Mouse (Mus musculus) intestine, embryonic 15.5 days (tissue): ENCODE data around the gene Tmem45a. TPM values are rescaled to one million over a fixed set of nuclear protein-coding genes. Genes with fewer than 3 reads are reported as not detected.
A peak's percentile ranks its signal among the peaks of the same experiment; 100 is the strongest.

Experiments
- ATAC-seq: fragments of 200-750 bp; cut with Nextera tagmentation; 2 replicates; pipeline ENCODE4 v1.8.0; 2017; ENCODE audit warnings: moderate TSS enrichment, moderate library complexity
- H3K27ac ChIP-seq: fragments of 300-500 bp; sonication (generic); 2 replicates; pipeline ENCODE4 v1.5.1; 2015; ENCODE audit warnings: mild to moderate bottlenecking, inconsistent platforms
- H3K27me3 ChIP-seq: fragments of 300-500 bp; sonication (generic); replicated peaks from 2 replicates; pipeline ENCODE4 v1.6.1; 2015; ENCODE audit warnings: inconsistent platforms
- H3K36me3 ChIP-seq: fragments of 300-500 bp; sonication (generic); 2 replicates; pipeline ENCODE4 v1.6.1; 2015; ENCODE audit warnings: inconsistent platforms
- H3K4me1 ChIP-seq: fragments of 300-500 bp; sonication (generic); replicated peaks from 2 replicates; pipeline ENCODE4 v1.6.1; 2015; ENCODE audit warnings: inconsistent platforms
- H3K4me2 ChIP-seq: fragments of 300-500 bp; sonication (generic); replicated peaks from 2 replicates; pipeline ENCODE4 v1.6.1; 2015; ENCODE audit warnings: mild to moderate bottlenecking, inconsistent platforms
- H3K4me3 ChIP-seq: fragments of 300-500 bp; sonication (generic); replicated peaks from 2 replicates; pipeline ENCODE4 v1.5.1; 2015; ENCODE audit warnings: inconsistent platforms
- H3K9ac ChIP-seq: fragments of 300-500 bp; sonication (generic); 2 replicates; pipeline ENCODE4 v1.6.1; 2015; ENCODE audit warnings: inconsistent platforms
- H3K9me3 ChIP-seq: fragments of 300-500 bp; sonication (generic); 2 replicates; pipeline ENCODE4 v1.6.1; 2016; ENCODE audit warnings: inconsistent platforms
- WGBS: fragments of 180-500 bp; shearing (Covaris S2); methylation state at CpG from one replicate; pipeline ENCODE4 v1.1.7; 2015; 5-methylcytosine and 5-hydroxymethylcytosine counted together
- polyA plus RNA-seq: library from polyadenylated mRNA; unstranded; fragments of >200 nt; fragmentation: Nextera tagmentation; extraction: Ambion mirVana; gene quantifications from 2 replicates; pipeline ENCODE4 v1.2.1, GENCODE M21; 2015

Gene Tmem45a
- polyA plus RNA-seq, 1 experiment from 2014 or later, result 31.6 TPM

DNA sequence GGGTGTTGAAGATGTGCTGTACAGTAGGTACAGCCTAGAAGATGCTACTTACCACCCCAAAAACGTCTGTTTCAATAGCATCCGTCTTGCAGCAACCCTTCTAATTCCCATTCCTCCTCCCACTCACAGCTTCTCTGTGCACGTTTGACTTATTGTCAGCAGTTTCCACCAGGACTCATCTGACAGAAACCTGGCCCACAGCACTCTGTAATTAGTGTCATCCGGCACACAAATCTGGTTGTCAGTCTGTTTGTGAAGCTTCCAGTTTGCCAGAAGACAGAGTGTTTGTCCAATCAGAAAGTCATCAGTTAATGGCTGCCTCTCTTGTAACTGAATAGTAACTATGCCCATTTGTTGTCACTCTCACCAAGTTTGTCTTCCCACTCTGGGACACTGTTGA is 18.4 kb downstream of the Tmem45a start:
- no peak for ATAC-seq
- no peak overlapping the region for H3K4me3 ChIP-seq
- H3K27ac ChIP-seq, result no peak overlapping the region
- H3K9me3 ChIP-seq, result no peaks in the 10 kb centered on the region
- no peaks in the 10 kb centered on the region for H3K27me3 ChIP-seq
- no peaks in the 10 kb centered on the region for H3K36me3 ChIP-seq
- H3K4me1 ChIP-seq, result no peaks in the 10 kb centered on the region
- H3K9ac ChIP-seq, result no peak overlapping the region
- 48% methylated on average over 4 of the region's 4 CpGs for WGBS
- no peak overlapping the region for H3K4me2 ChIP-seq

DNA sequence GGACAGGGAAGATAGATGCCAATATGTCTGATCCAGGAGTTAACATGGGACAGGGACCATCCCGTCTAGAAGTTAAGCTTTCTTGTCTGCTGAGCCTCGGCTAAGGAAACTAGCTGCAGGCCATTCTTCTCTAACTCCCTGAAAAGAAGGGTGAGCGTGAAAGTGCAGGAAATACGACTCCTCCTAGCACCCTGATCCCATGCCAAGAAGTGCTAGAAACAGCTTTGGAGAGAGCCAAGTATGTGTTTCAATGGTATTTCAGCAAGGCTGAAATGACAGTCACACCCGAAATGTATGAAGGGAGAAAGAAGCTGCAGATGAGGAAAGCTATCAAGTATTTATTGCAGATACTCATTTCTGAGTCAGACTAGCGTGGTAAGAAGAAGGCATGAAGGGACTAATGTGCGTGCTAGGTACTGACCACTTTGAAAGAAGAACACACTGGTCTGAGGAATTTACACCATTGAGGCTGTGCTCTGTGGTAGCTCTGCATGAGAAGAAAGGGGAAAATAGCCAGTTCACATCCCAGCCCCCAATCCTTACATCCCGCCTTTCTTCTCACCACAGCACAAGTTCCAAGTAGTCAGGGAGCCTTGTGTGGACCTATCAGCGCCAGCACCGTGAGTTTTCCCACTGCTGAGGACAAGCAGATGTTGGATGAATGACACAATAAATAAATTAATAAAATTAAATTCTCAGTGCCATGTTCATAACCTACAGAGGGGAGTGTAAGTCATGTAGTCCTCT is 33.0 kb downstream of the Tmem45a start:
- H3K9me3 ChIP-seq, result no peaks in the 10 kb centered on the region
- no peak overlapping the region for H3K9ac ChIP-seq
- no peaks in the 10 kb centered on the region for H3K4me1 ChIP-seq
- no peak overlapping the region for H3K4me2 ChIP-seq
- H3K36me3 ChIP-seq, result no peaks in the 10 kb centered on the region
- no peak overlapping the region for H3K4me3 ChIP-seq
- 54% methylated on average over 10 of the region's 10 CpGs for WGBS
- no peak for ATAC-seq
- no peaks in the 10 kb centered on the region for H3K27me3 ChIP-seq
- H3K27ac ChIP-seq, result no peak overlapping the region

DNA sequence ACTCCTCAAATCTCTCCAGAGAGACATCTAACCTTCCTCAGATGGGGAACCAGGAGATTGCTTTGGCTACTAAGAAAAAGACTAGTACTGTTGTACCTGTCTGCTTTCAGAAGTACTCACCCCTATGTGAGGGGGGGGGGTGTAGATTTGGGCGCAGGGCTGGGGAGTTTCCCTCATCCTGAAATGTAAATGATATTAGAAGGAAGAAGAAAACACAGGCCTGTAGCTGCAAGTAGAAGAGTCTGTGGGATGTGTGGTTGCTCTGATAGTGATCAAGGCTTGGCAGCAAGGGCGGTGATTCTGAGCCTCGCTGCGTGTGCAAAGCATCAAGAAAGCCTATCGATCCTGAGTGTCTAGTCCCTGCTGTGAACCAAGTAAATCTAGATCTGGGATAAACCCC is 43.0 kb downstream of the Tmem45a start:
- ATAC-seq, result no peak

DNA sequence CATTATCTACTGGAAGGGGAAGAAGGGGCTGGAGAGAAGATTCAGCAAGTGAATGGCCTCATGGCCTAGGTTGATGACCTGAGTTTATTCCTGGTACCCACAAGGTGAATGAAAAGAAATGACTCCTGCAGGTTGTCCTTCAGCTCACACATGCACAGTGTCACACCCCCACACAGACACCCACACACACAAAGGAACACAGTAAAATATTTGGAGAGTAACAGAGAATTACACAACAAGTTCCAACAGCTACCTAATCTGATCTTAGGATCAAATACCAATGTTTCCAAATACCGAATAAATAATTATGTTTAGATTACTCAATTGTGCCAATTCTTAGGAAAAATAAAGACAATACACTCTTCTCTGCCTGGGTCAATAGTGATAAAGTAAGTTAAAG is 52.7 kb downstream of the Tmem45a start:
- Histone ChIP-seq H3K9me3 (no peaks in the 10 kb centered on the region), H3K27me3 (no peaks in the 10 kb centered on the region), H3K9ac (no peak overlapping the region), H3K36me3 (no peaks in the 10 kb centered on the region), H3K4me1 (no peaks in the 10 kb centered on the region), H3K27ac (no peak overlapping the region), H3K4me2 (no peak overlapping the region), H3K4me3 (no peak overlapping the region)
- no peak for ATAC-seq
- WGBS, result 92% methylated on average over 1 of the region's 1 CpGs

More for the DNA sequence above, 43.0 kb downstream of the Tmem45a start:
- Histone ChIP-seq H3K9me3 (no peaks in the 10 kb centered on the region), H3K27me3 (no peaks in the 10 kb centered on the region), H3K27ac (no peak overlapping the region), H3K4me1 (no peaks in the 10 kb centered on the region), H3K4me3 (no peak overlapping the region), H3K36me3 (no peaks in the 10 kb centered on the region), H3K4me2 (no peak overlapping the region), H3K9ac (no peak overlapping the region)
- WGBS, result 91% methylated on average over 5 of the region's 5 CpGs

DNA sequence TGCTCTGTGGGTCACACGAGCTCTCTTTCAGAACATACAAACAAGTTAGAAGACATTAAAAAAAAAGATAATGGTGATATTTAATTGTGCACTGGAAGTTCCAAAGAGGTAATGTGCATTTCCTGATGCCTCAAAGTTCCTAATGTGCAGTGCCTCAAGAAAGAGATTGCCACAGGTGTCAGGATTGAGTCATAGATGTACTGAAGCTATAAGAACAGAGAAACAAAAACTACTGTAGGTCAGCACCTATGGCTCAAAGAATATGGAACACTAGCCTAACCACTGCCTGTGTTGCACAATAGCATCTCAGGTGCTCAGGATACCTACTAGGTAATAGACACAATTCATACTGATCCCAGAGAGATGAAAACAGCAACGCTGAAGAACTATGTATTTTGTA is 54.0 kb downstream of the Tmem45a start:
- 89% methylated on average over 2 of the region's 2 CpGs for WGBS
- Histone ChIP-seq H3K36me3 (no peaks in the 10 kb centered on the region), H3K27me3 (no peaks in the 10 kb centered on the region), H3K27ac (no peak overlapping the region), H3K4me3 (no peak overlapping the region), H3K4me2 (no peak overlapping the region), H3K9me3 (no peaks in the 10 kb centered on the region), H3K9ac (no peak overlapping the region), H3K4me1 (no peaks in the 10 kb centered on the region)
- ATAC-seq, result no peak

DNA sequence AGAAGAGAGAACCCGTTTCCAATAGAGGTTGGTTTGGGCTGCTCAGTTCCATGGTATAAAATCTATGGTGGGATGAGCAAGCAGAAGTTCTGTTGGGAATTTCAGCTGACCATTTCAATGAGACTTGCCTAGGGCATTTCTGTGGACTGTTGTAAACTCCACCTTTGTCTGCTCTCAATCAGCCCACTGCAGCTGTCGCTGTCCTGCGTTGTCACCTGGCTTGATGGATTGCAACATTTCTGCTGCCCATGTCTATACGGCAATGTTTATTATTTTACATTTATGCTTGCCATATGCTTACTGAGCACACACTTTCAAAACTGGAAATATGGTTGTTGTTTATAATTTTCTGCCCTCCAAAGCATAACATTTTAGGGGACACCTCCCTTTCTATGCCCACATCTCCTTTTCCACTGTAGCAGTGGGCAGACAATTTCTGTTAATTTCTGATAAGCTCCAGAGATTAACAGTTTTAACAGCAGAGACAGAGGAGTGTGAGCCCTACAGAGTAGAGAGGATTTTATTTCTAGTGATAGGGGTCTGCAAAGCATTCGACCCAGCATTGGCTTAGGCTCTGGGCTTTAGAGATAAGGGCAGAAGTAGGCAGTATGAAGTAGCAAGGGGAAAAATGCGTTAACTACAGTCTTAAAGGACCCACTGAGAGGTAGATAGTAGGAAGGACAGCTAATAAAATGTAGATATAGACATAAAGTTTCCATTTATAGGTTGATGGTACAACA is 84.4 kb downstream of the Tmem45a start:
- Histone ChIP-seq H3K9ac (no peak overlapping the region), H3K27ac (no peak overlapping the region), H3K27me3 (no peaks in the 10 kb centered on the region), H3K4me3 (no peak overlapping the region), H3K9me3 (no peaks in the 10 kb centered on the region), H3K36me3 (no peaks in the 10 kb centered on the region), H3K4me2 (no peak overlapping the region), H3K4me1 (no peaks in the 10 kb centered on the region)
- ATAC-seq, result 0 out of 2 replicates have a peak, but pooled peaks have one; percentile 42
- 63% methylated on average over 6 of the region's 6 CpGs for WGBS

DNA sequence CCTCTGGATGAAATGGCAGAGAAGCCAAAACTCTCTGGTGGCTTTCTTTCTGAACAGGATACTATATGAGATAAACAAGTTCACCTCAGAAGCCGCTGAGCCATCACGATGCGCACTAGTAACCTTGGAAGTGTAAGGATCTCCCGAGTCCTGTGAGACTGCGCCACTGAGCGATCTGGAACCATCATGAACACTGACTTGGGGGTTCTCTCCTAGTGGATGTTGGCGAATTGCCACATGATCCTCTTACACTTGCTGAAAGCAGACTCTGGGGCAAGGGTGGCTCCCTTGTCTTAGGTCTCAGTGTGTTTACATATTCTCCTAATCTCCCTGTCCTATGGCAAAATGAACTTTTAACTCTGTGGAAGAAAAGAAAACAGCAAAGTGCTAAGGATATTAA is 85.0 kb downstream of the Tmem45a start:
- Histone ChIP-seq H3K9me3 (no peaks in the 10 kb centered on the region), H3K27ac (no peak overlapping the region), H3K4me2 (no peak overlapping the region), H3K4me1 (no peaks in the 10 kb centered on the region), H3K4me3 (no peak overlapping the region), H3K9ac (no peak overlapping the region), H3K36me3 (no peaks in the 10 kb centered on the region), H3K27me3 (no peaks in the 10 kb centered on the region)
- 86% methylated on average over 7 of the region's 7 CpGs for WGBS
- ATAC-seq, result no peak

DNA sequence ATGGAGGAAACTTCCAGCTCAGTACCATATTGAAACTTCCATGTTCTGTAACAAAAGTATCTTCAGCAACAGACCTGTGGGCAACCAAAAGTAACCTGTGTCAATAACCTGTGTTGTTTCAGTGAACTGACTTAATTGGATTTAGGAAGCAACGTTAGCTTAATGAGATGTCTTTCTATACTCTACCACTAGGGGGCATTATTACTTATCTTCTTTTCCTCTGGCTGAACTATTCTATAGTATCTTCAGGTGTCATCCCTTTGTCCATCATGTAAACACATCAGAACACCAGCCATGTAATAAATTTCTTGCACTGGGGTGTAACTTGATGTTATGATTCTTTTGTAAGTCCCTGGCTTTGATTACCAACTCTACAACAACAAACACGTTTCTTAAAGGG is 85.5 kb downstream of the Tmem45a start:
- H3K9me3 ChIP-seq, result no peaks in the 10 kb centered on the region
- no peak overlapping the region for H3K9ac ChIP-seq
- H3K4me3 ChIP-seq, result no peak overlapping the region
- no peaks in the 10 kb centered on the region for H3K4me1 ChIP-seq
- 34% methylated on average over 2 of the region's 2 CpGs for WGBS
- H3K4me2 ChIP-seq, result no peak overlapping the region
- no peak overlapping the region for H3K27ac ChIP-seq
- H3K27me3 ChIP-seq, result no peaks in the 10 kb centered on the region
- no peak for ATAC-seq
- no peaks in the 10 kb centered on the region for H3K36me3 ChIP-seq

DNA sequence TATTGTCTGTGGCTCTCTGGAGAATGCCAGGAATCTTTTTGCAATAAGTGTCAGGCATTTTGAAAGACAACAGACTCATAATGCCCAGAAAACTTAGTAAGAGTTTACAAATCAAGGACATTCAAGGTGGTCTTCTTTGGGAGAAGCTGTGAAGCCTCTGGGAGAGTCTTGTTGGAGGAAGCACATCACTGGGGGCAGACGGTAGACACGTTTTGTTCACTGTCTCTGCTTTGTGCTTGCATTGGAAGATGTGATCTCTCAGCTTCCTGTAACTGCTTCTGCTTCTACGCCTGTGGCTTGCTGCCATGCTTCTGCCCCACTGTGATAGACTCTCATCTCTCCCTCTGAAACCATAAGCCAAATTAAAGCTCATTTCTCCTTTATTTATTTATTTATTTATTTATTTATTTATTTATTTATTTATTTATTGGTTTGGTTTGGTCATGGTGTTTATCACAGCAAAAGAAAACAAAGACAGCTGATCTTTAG is 86.4 kb downstream of the Tmem45a start:
- no peaks in the 10 kb centered on the region for H3K4me1 ChIP-seq
- no peak overlapping the region for H3K4me2 ChIP-seq
- H3K9ac ChIP-seq, result no peak overlapping the region
- H3K9me3 ChIP-seq, result no peaks in the 10 kb centered on the region
- no peak for ATAC-seq
- H3K36me3 ChIP-seq, result no peaks in the 10 kb centered on the region
- H3K27me3 ChIP-seq, result no peaks in the 10 kb centered on the region
- WGBS, result 90% methylated on average over 3 of the region's 3 CpGs
- no peak overlapping the region for H3K27ac ChIP-seq
- no peak overlapping the region for H3K4me3 ChIP-seq

DNA sequence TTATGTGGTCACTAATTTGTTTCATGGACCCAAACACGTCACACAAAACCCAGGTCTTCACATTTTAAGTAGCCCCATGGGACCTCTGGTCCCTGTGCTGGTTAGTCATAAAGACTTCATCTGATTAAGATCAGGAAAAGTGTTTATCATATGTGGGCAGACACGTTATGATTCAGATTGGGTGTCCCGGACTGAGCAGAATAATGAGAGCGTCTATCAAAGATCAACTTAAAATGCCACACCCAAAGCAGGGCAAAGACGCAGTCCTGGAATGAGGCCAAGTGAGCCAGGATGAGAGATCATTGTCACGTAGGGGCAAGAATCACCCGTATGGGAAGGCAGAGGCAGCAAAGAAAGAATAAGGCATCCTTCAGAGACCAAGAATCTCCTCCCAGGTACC is 87.1 kb downstream of the Tmem45a start:
- Histone ChIP-seq H3K9me3 (no peaks in the 10 kb centered on the region), H3K4me3 (no peak overlapping the region), H3K9ac (no peak overlapping the region), H3K4me2 (no peak overlapping the region), H3K4me1 (no peaks in the 10 kb centered on the region), H3K36me3 (no peaks in the 10 kb centered on the region), H3K27me3 (no peaks in the 10 kb centered on the region), H3K27ac (no peak overlapping the region)
- no peak for ATAC-seq
- 65% methylated on average over 7 of the region's 7 CpGs for WGBS

DNA sequence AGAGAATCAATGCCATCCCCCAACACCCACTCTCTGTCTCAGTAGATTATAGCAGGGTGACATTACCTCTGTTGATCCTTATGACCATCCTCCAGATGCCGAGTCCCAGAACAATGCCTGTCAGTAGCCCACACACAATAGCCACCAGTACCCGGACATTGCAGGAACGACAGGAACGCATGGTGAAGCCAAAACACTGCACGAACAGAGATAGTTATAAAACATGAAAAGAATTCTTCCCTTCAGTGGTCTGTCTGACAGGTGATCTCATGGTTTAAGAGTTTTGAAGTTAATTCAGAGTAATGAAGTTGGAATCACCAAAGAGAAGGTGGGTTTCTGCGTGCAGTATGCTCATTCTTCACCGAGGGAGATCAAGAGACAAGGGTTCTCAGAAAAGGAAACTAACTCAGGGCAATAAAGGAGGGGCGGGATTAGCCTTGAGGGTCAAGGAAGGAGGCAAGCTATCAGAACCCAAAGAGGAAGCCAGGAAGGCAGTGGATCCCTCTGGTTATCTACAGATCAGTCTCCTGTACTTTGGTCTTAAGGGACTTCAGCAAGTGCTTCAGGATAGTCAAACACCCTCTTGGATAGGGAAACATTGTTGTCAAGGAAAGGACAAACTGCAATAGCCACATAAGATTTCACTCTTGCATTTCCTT is 90.4 kb downstream of the Tmem45a start, which contains the start of gene Adgrg7:
Gene Adgrg7 (minus strand): TSS at position 375 of the 659 bp plus-strand sequence.
- Histone ChIP-seq H3K9ac (no peak within 1 kb of the TSS), H3K4me3 (peak within 1 kb of the TSS; percentile 21), H3K27me3 (no peaks in the 10 kb centered on the region), H3K36me3 (no peaks in the 10 kb centered on the region), H3K27ac (no peak within 1 kb of the TSS), H3K9me3 (no peaks in the 10 kb centered on the region), H3K4me2 (peak within 1 kb of the TSS; percentile 14; the same call in 1 of the 2 replicates), H3K4me1 (no peaks in the 10 kb centered on the region)
- ATAC-seq, result peak; percentile 88
- WGBS, result 61% methylated on average over 8 of the region's 8 CpGs

DNA sequence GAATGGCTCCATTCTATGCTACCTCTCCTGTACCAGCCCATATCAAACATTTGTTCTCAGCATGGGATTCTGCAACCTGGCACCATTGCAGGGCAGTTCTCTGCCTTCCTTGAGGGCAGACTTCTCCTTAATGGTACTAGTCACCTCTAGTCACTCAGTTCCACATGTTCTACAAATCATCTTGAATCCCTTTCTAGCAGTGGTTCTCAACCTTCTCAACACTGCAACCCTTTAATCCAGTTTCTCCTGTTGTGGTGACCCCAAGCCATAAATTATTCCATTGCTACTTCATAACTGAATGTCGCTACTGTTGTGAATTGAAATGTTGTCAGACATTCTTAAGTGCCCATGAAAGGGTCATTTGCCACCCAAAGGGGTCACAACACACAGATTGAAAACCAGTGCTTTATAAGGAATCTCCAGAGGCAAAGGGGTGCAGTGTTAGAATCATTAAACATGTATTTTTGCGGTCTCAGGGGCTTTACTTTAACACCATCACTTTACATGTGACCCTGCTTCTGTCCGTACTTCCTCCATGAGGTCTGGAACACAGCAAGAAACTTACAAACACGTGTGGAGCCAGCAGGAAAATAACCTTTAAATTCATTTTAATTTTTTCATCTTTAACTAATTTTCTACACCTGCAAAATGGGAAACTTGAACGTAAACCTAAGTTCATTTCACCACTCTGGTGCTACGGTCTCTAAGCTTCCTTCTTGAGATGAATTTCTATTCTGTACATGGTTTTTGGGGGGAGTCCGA is 91.4 kb downstream of the Tmem45a start:
- Histone ChIP-seq H3K4me1 (no peaks in the 10 kb centered on the region), H3K9me3 (no peaks in the 10 kb centered on the region), H3K9ac (no peak overlapping the region), H3K27ac (no peak overlapping the region), H3K36me3 (no peaks in the 10 kb centered on the region), H3K4me3 (no peak overlapping the region), H3K4me2 (no peak overlapping the region), H3K27me3 (no peaks in the 10 kb centered on the region)
- no peak for ATAC-seq
- WGBS, result 84% methylated on average over 7 of the region's 7 CpGs
